Mouse (Mus musculus) kidney, postnatal 14 days (tissue): ENCODE results near the gene Mocs1.

Experiments
- DNase-seq: peaks from one replicate; pipeline ENCODE4 v3.0.0; 2022; ENCODE audit warnings: mixed read lengths

The Mocs1 gene

GRCm38 (mm10) chr17:49428239-49428688 lies at the start of gene Mocs1:
Gene Mocs1, plus strand, starts transcription at chr17:49428362.
- DNase-seq, result peak; percentile 97

- no peak for DNase-seq
Measured at GRCm38 (mm10) chr17:49379645-49380044, 48.5 kb upstream of the Mocs1 start.

DNA sequence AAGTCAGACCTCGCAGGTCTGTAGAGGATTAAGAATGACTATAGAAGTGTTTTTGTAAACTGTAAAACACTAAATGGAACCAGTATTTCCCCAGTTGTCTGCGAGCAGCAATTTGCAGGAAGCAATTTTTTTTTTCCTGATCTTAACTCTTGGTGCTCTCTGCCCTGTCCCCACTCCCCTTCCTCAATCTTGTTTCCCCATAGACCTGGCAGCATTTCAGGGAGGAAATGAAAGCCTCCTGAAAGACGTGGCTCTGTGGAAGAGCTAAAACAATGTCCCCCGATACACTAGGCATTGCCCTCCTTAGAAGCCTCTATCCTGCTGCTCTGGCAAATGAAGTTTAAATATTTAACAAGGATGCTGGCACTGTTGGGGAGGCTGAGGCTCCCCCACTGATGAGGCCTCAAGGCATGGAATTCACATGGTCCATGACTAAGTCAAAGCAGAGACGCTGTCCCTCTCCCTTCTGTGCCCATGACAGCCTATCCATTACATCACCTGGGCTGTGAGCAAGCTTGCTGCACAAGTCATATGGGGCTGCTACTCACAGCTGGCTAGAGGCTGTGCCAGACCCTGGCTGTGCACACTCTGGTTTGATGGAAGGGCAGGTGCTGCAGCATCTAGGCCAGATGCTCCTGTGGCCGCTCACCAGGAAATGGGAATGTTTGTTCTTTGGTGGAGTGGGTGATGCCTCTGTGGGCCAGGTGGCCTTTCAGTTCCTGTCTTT lies 43.8 kb upstream of the Mocs1 start:
- no peak for DNase-seq

GRCm38 (mm10) chr17:49387741-49388140 lies 40.4 kb upstream of the Mocs1 start:
- no peak for DNase-seq

GRCm38 (mm10) chr17:49392751-49393150 lies 35.4 kb upstream of the Mocs1 start:
- no peak for DNase-seq

- DNase-seq, result peak; percentile 5
Measured at GRCm38 (mm10) chr17:49394836-49395235, 33.3 kb upstream of the Mocs1 start.

DNA sequence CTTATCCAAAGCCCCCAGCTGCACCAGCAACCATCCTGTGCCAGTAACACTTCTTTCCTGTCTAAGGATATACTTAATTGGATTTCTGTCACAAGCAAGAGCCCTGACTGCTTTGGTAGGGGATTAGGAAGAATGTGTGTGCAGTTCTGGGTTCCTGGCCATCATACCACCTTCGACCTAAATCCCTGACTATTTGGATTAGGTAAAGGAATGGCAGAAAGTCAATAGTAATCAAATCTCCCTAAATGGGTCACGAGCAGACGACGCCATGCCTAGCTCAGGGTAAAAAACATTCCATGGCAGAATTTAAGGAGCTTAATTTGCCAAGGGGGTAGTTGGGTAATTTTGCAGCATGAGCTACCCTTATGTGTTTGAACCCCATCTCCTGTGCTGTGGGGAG lies 28.6 kb upstream of the Mocs1 start:
- no peak for DNase-seq

GRCm38 (mm10) chr17:49400130-49400529 lies 28.0 kb upstream of the Mocs1 start:
- DNase-seq, result peak; percentile 78

DNA sequence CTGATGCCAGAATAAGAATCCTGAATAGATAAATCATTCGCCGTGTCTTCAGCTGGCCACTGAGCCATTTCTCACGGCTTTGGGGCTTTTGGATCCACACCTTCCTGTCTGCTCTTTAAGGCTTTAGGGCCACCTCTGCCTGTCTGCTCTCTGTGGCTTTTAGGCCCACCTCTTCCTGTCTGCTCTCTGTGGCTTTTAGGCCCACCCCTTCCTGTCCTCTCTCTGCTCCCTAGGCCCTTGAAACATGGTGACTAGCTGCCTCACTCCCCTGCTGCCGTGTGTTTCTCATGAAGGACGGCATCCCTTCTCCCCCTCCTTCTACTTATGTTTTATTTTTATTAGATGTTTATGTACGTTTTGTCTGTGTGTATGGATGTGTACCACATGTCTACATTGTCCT lies 25.0 kb upstream of the Mocs1 start:
- DNase-seq, result no peak

GRCm38 (mm10) chr17:49405927-49406326 lies 22.2 kb upstream of the Mocs1 start:
- DNase-seq, result no peak

- no peak for DNase-seq
Measured at GRCm38 (mm10) chr17:49412974-49413373, 15.2 kb upstream of the Mocs1 start.

- no peak for DNase-seq
Measured at GRCm38 (mm10) chr17:49413554-49413953, 14.6 kb upstream of the Mocs1 start.

GRCm38 (mm10) chr17:49416228-49416627 lies 11.9 kb upstream of the Mocs1 start:
- no peak for DNase-seq

GRCm38 (mm10) chr17:49419813-49420212 lies 8.3 kb upstream of the Mocs1 start:
- DNase-seq, result no peak

DNA sequence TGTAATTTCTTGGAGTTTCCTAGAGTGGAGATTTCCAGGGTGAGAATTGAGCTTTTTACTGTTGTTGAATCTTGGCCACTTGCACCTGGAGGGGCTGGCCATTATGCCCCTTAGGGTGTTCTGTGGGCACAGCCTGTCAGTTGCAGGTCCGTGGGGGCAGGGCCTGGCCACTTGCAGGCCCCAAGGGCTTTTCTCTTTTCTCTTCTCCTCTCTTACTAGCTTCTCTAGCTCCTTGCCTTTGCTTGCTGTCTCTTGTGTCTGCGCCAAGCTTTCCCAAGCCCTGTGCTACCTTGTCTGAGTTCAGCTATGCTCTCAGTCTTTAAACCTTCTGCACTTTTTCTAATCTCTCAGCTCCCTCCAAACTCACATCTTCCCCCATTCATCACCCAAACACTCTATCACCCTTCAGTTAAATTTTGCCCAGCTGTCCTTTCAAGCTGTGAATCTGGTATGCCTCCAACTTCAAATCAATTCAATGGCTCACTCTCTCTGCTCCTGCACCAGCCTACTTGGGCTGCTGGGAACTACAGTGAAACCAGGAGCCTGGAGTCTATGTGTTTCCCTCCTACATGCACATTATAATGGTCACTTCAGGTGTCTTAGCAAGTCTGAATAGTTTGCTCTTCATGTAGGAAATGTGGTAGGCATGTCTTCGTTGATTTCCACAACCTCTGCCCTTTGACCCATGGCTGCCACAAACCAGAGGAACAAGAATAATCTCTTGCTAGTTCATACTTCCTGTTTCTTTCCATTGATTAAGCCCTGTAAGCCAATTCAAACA lies 5.7 kb upstream of the Mocs1 start:
- DNase-seq, result no peak

GRCm38 (mm10) chr17:49423067-49423325 lies 5.2 kb upstream of the Mocs1 start:
- DNase-seq, result no peak

GRCm38 (mm10) chr17:49423872-49424271 lies 4.3 kb upstream of the Mocs1 start:
- DNase-seq, result no peak

- DNase-seq, result no peak
Measured at GRCm38 (mm10) chr17:49427631-49428238, 427 bp upstream of the Mocs1 start.

GRCm38 (mm10) chr17:49428751-49429415 lies 721 bp downstream of the Mocs1 start:
- peak; percentile 38 for DNase-seq

DNA sequence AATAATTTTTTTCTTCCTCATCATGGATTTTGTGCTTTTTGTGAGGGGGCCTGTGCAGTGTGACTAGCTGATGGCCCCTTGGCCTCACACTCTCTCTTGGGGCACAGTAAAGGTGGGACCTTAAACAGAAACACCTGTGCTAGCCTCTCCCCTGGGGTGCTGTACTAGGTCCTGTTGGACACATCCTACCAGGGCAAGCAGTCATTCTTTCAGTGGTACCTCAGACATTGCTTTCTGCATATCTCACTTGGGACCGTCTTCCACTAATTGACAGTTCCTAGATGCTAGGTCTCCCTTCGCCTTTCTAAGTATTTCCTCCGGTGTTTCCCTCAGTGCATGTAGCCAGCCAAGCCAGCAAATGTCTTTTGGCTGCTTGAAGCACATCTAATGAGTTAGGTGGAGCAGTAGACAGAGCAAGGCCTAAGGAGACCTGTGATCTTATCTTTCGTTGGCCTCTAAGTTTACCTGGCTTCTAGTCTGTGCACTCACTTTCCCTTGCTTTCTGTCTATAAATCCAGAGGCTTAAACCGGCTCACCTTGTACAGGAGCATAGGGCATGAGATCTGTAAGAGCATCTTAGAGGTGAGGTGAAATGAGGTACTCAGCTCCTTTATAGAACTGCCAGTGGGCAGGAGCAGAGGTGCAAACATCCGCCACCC lies 1.4 kb downstream of the Mocs1 start:
- DNase-seq, result no peak

DNA sequence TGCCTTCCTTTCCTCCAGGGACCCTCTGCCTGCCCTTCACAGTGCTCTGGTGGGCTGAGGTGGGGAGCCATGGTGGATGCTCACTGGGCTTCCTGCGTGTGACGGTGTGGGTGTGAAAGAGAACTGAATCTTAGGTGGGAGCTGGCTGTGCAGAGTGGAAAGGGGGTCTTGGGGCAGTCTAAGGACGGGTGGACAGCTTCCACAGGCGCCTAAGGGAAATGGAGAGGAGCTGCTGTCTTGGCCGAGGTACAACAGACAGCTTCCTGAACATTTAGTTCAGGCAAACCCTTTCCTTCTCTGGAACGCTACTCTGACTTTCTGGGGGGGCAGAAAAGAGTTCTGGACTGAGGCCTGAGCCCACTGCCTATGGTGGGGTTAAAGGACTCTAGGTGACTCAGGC lies 2.0 kb downstream of the Mocs1 start:
- no peak for DNase-seq

DNA sequence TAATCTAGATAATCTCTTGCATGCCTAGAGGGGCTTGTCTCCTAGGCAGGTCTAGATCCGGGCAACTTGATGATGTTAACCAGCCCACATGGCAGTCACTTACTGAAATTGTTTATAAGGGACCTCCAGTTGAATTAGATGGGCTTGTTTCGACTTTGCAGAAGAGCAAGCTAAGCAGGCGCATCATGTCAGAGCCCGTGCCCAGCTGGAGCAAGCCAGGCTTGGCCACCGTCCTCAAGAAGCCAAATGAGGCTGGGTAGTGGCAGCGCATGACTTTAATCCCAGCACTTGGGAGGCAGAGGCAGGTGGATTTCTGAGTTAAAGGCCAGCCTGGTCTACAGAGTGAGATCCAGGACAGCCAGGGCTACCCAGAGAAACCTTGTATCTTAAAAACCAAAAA lies 3.0 kb downstream of the Mocs1 start:
- no peak for DNase-seq
